ENCODE assay signal across 8 mouse cellular contexts in genomic region chr2:119619002-119619401, GRCm38 (mm10). TPM values are rescaled to one million over a fixed set of nuclear protein-coding genes. Genes with fewer than 3 reads are reported as not detected.
DNase-seq lines count a peak whose midpoint lies in the region; ATAC-seq and TF ChIP-seq lines count a peak whose summit lies in the region.
"Not testable (repeated sequence)": the region's sequence is repeated elsewhere in the genome, so short reads cannot be mapped to it uniquely, and the experiment has no call there.

No protein-coding gene starts in this region.

- not testable (repeated sequence) for ATAC-seq in embryonic facial prominence, embryonic 11.5 days (replicated peaks; ENCODE audit: insufficient number of reproducible peaks, low FRiP score, low TSS enrichment, low read depth); forebrain, embryonic 16.5 days; neural tube, embryonic 13.5 days (ENCODE audit: low read depth)

- TF ChIP-seq RAD21 in CH12.LX (IDR thresholded peaks at IDR 0.05; ENCODE audit: low read depth, low read length) = not testable (repeated sequence)

- in situ Hi-C loops in CH12.LX (cut with MboI; ENCODE audit: low pct_ligation_motif_present, low pct_unique_long_range_greater_than_20kb, low sequenced_read_pairs) = not testable (repeated sequence)

- dilution Hi-C loops in CH12.LX (cut with MboI; ENCODE audit: extremely low pct_ligation_motif_present, extremely low pct_unique_long_range_greater_than_20kb, low sequenced_read_pairs) = not testable (repeated sequence)

- 17% methylated on average over 6 of the region's 6 CpGs for WGBS in embryonic facial prominence, embryonic 11.5 days
- 7% methylated on average over 6 of the region's 6 CpGs for WGBS in forebrain, embryonic 16.5 days
- 22% methylated on average over 6 of the region's 6 CpGs for WGBS in hindbrain, embryonic 10.5 days
- WGBS in kidney, adult 2 months = 8% methylated on average over 6 of the region's 6 CpGs
- 9% methylated on average over 6 of the region's 6 CpGs for WGBS in liver, adult 2 months
- 0% methylated on average over 5 of the region's 6 CpGs for WGBS in macrophage (ENCODE audit: missing documents)
- 12% methylated on average over 6 of the region's 6 CpGs for WGBS in neural tube, embryonic 13.5 days

- not testable (repeated sequence) for DNase-seq in CH12.LX (ENCODE audit: extremely low read depth); embryonic facial prominence, embryonic 11.5 days (ENCODE audit: low spot score); hindbrain, embryonic 10.5 days (ENCODE audit: low spot score); kidney, adult 2 months; liver, adult 2 months (ENCODE audit: extremely low read depth, low read depth, low spot score)

- peak overlapping the region; percentile 64; the same call in 1 of the 2 replicates for H3K27ac ChIP-seq in CH12.LX (ENCODE audit: insufficient read depth, low read depth)
- H3K27ac ChIP-seq in embryonic facial prominence, embryonic 11.5 days (replicated peaks; ENCODE audit: low read depth, low read length) = peak overlapping the region; percentile 56; the same call in 1 of the 2 replicates
- not testable (repeated sequence) for H3K27ac ChIP-seq in forebrain, embryonic 16.5 days (ENCODE audit: low read length); kidney, adult 2 months (ENCODE audit: insufficient read depth, low read depth, low read length); liver, adult 2 months (replicated peaks; ENCODE audit: insufficient read depth, low read depth, low read length); neural tube, embryonic 13.5 days (replicated peaks)
- H3K27ac ChIP-seq in hindbrain, embryonic 10.5 days = peak overlapping the region; percentile 92
- peak overlapping the region; percentile 69 for H3K27ac ChIP-seq in macrophage

- peak overlapping the region; percentile 66 to 86 (median 76) for H3K4me3 ChIP-seq in CH12.LX (replicated peaks in 1 of 3; ENCODE audit: low read depth in 2 of 3, low read length in 2 of 3, poor library complexity in 1 of 3)
- peak overlapping the region; percentile 85 for H3K4me3 ChIP-seq in embryonic facial prominence, embryonic 11.5 days (ENCODE audit: low read depth, low read length)
- H3K4me3 ChIP-seq in forebrain, embryonic 16.5 days (replicated peaks; ENCODE audit: low read length) = peak overlapping the region; percentile 58
- peak overlapping the region; percentile 88 for H3K4me3 ChIP-seq in hindbrain, embryonic 10.5 days
- peak overlapping the region; percentile 80 for H3K4me3 ChIP-seq in kidney, adult 2 months (ENCODE audit: insufficient read depth, low read depth, low read length)
- peak overlapping the region; percentile 63 for H3K4me3 ChIP-seq in liver, adult 2 months (ENCODE audit: insufficient read depth, low read depth, low read length)
- peak overlapping the region; percentile 83 for H3K4me3 ChIP-seq in macrophage (ENCODE audit: inconsistent target)
- peak overlapping the region; percentile 62 for H3K4me3 ChIP-seq in neural tube, embryonic 13.5 days

- TF ChIP-seq POLR2A in CH12.LX (IDR thresholded peaks at IDR 0.05; ENCODE audit: low read depth, low read length); kidney, adult 2 months (IDR thresholded peaks at IDR 0.05; ENCODE audit: low read depth, low read length); liver, adult 2 months (IDR thresholded peaks at IDR 0.05; ENCODE audit: extremely low read depth, insufficient read depth, low read length): not testable (repeated sequence)

- H3K4me2 ChIP-seq in CH12.LX (ENCODE audit: insufficient read depth, low read depth, poor library complexity, severe bottlenecking) = peak overlapping the region; percentile 50
- H3K4me2 ChIP-seq in embryonic facial prominence, embryonic 11.5 days (ENCODE audit: low read depth, low read length) = peak overlapping the region; percentile 45
- peak overlapping the region; percentile 72 for H3K4me2 ChIP-seq in forebrain, embryonic 16.5 days (ENCODE audit: low read length)
- H3K4me2 ChIP-seq in neural tube, embryonic 13.5 days = peak overlapping the region; percentile 83

- not testable (repeated sequence) for TF ChIP-seq EP300 in CH12.LX (IDR thresholded peaks at IDR 0.05; ENCODE audit: low read length)

- TF ChIP-seq CTCF in CH12.LX (conservative IDR thresholded peaks at IDR 0.05 in 1 of 2, IDR thresholded peaks at IDR 0.05 in 1 of 2; ENCODE audit: low read depth in 2 of 2, low read length in 2 of 2); kidney, adult 2 months (conservative IDR thresholded peaks at IDR 0.05; ENCODE audit: insufficient read depth, insufficient read length, low read depth, low read length); liver, adult 2 months (IDR thresholded peaks at IDR 0.05; ENCODE audit: low read depth, low read length): not testable (repeated sequence)

- H3K4me1 ChIP-seq in CH12.LX (ENCODE audit: control insufficient read depth in 1 of 2, insufficient read depth in 2 of 2) = peaks cover 2 to 24% of the 10 kb centered on the region in 2 experiments; a peak in 2 of 4 replicates
- H3K4me1 ChIP-seq in embryonic facial prominence, embryonic 11.5 days (ENCODE audit: control insufficient read depth, insufficient read depth, low read length); liver, adult 2 months (ENCODE audit: control insufficient read depth, insufficient read depth, low read length): not testable (repeated sequence)
- peaks cover 12% of the 10 kb centered on the region for H3K4me1 ChIP-seq in forebrain, embryonic 16.5 days (replicated peaks; ENCODE audit: control insufficient read depth, insufficient read depth, low read length)
- H3K4me1 ChIP-seq in hindbrain, embryonic 10.5 days (replicated peaks) = peaks cover 34% of the 10 kb centered on the region
- H3K4me1 ChIP-seq in kidney, adult 2 months (ENCODE audit: control insufficient read depth, insufficient read depth, low read length) = peaks cover 11% of the 10 kb centered on the region
- H3K4me1 ChIP-seq in neural tube, embryonic 13.5 days (replicated peaks) = peaks cover 33% of the 10 kb centered on the region

- peak overlapping the region; percentile 69 for H3K9ac ChIP-seq in CH12.LX (ENCODE audit: insufficient read depth, low read depth)
- peak overlapping the region; percentile 53 for H3K9ac ChIP-seq in embryonic facial prominence, embryonic 11.5 days (replicated peaks; ENCODE audit: low read length)
- peak overlapping the region; percentile 27 for H3K9ac ChIP-seq in forebrain, embryonic 16.5 days (replicated peaks; ENCODE audit: low read depth, low read length)
- H3K9ac ChIP-seq in liver, adult 2 months (ENCODE audit: low read depth, low read length) = peak overlapping the region; percentile 28; the same call in 1 of the 2 replicates
- H3K9ac ChIP-seq in neural tube, embryonic 13.5 days = peak overlapping the region; percentile 63

- H3K79me2 ChIP-seq in CH12.LX (replicated peaks; ENCODE audit: control insufficient read depth, extremely low read depth, insufficient read depth, poor library complexity, severe bottlenecking) = peaks cover 41% of the 10 kb centered on the region
- H3K79me2 ChIP-seq in liver, adult 2 months (ENCODE audit: control insufficient read depth, insufficient read depth, low read length) = not testable (repeated sequence)
- H3K79me2 ChIP-seq in macrophage (ENCODE audit: inconsistent target) = peaks cover 53% of the 10 kb centered on the region

- not testable (repeated sequence) for H3K9me3 ChIP-seq in CH12.LX (replicated peaks; ENCODE audit: low read length); embryonic facial prominence, embryonic 11.5 days (replicated peaks; ENCODE audit: control insufficient read depth, low read length); forebrain, embryonic 16.5 days (ENCODE audit: control insufficient read depth, low read length); hindbrain, embryonic 10.5 days; neural tube, embryonic 13.5 days

- H3K27me3 ChIP-seq in CH12.LX (replicated peaks); embryonic facial prominence, embryonic 11.5 days (ENCODE audit: control insufficient read depth, insufficient read depth, low read length); forebrain, embryonic 16.5 days (replicated peaks; ENCODE audit: control insufficient read depth, insufficient read depth, low read length); hindbrain, embryonic 10.5 days (ENCODE audit: insufficient read depth, poor library complexity, severe bottlenecking); kidney, adult 2 months (replicated peaks; ENCODE audit: control insufficient read depth, insufficient read depth, low read length); liver, adult 2 months (ENCODE audit: control insufficient read depth, insufficient read depth, low read length); neural tube, embryonic 13.5 days: not testable (repeated sequence)

- peaks cover 2 to 19% of the 10 kb centered on the region in 2 experiments for H3K36me3 ChIP-seq in CH12.LX (replicated peaks in 1 of 2; ENCODE audit: control insufficient read depth in 1 of 2, insufficient read depth in 1 of 2, low read length in 1 of 2)
- not testable (repeated sequence) for H3K36me3 ChIP-seq in embryonic facial prominence, embryonic 11.5 days (replicated peaks; ENCODE audit: control insufficient read depth, insufficient read depth, low read depth, low read length); forebrain, embryonic 16.5 days (ENCODE audit: control insufficient read depth, insufficient read depth); kidney, adult 2 months (ENCODE audit: control insufficient read depth, insufficient read depth, low read length); liver, adult 2 months (ENCODE audit: control insufficient read depth, insufficient read depth, low read length); macrophage (ENCODE audit: inconsistent target); neural tube, embryonic 13.5 days
- H3K36me3 ChIP-seq in hindbrain, embryonic 10.5 days = peaks cover 24% of the 10 kb centered on the region

RNA-seq across cellular contexts. Expression of gene Oip5, which starts 0.7 kb away (rescaled TPM):
- total RNA-seq in CH12.LX (2012; rRNA removed) = 22.0 and 24.5 TPM in 2 replicates
- total RNA-seq in CH12.LX (2014; rRNA removed) = 49.6 and 53.6 TPM in 2 replicates
- 22.3 and 30.1 TPM in 2 replicates for polyA plus RNA-seq in CH12.LX (2012; ENCODE audit: insufficient read length, low read depth)
- polyA plus RNA-seq in embryonic facial prominence, embryonic 11.5 days (2014; fragmentation: Nextera tagmentation; extraction: Ambion mirVana) = 32.1 and 36.0 TPM in 2 replicates
- polyA plus RNA-seq in forebrain, embryonic 16.5 days (2015; fragmentation: Nextera tagmentation; extraction: Ambion mirVana) = 10.3 and 12.0 TPM in 2 replicates
- polyA plus RNA-seq in hindbrain, embryonic 10.5 days (2016; fragmentation: Nextera tagmentation; extraction: Ambion mirVana) = 36.8 and 40.1 TPM in 2 replicates
- polyA plus RNA-seq in kidney, adult 2 months (2012; rRNA removed) = 0.38 and 0.75 TPM in 2 replicates
- total RNA-seq in liver, adult 2 months (2014; rRNA removed) = 0.92 and 0.94 TPM in 2 replicates
- polyA plus RNA-seq in liver, adult 2 months (2012; rRNA removed) = 0.37 and 0.69 TPM in 2 replicates
- total RNA-seq in macrophage (2018; cell fraction: chromatin; rRNA removed) = 1 to 10 TPM in 7 of 26 experiments, under 1 TPM in 7, not detected in 12; 0.46 to 3.0 (median 1.0) TPM
- 1 to 10 TPM in 25 of 26 experiments, under 1 TPM in 1; 0.82 to 2.7 (median 1.5) TPM for total RNA-seq in macrophage (2018; cell fraction: cytosol; rRNA removed)
- total RNA-seq in macrophage (2018; cell fraction: nucleus; rRNA removed) = 1 to 10 TPM in 7 of 26 experiments, under 1 TPM in 16, not detected in 3; 0.28 to 7.0 (median 0.71) TPM
- 0.87 to 6.7 TPM (median 3.3 TPM) in 3 replicates for polyA plus RNA-seq in macrophage (2018)
- polyA plus RNA-seq in neural tube, embryonic 13.5 days (2015; fragmentation: Nextera tagmentation; extraction: Ambion mirVana) = 5.1 and 7.8 TPM in 2 replicates

RNA-seq across cellular contexts. Expression of gene Nusap1, which starts 0.9 kb away (rescaled TPM):
- 25.0 and 29.0 TPM in 2 replicates for total RNA-seq in CH12.LX (2012; rRNA removed)
- 92.7 and 107 TPM in 2 replicates for total RNA-seq in CH12.LX (2014; rRNA removed)
- 39.9 and 41.1 TPM in 2 replicates for polyA plus RNA-seq in CH12.LX (2012; ENCODE audit: insufficient read length, low read depth)
- polyA plus RNA-seq in embryonic facial prominence, embryonic 11.5 days (2014; fragmentation: Nextera tagmentation; extraction: Ambion mirVana) = 104 and 114 TPM in 2 replicates
- polyA plus RNA-seq in forebrain, embryonic 16.5 days (2015; fragmentation: Nextera tagmentation; extraction: Ambion mirVana) = 29.6 and 35.9 TPM in 2 replicates
- polyA plus RNA-seq in hindbrain, embryonic 10.5 days (2016; fragmentation: Nextera tagmentation; extraction: Ambion mirVana) = 72.8 and 93.0 TPM in 2 replicates
- 0.25 and 0.29 TPM in 2 replicates for polyA plus RNA-seq in kidney, adult 2 months (2012; rRNA removed)
- total RNA-seq in liver, adult 2 months (2014; rRNA removed) = 0.46 and 1.4 TPM in 2 replicates
- 0.06 and 0.07 TPM in 2 replicates for polyA plus RNA-seq in liver, adult 2 months (2012; rRNA removed)
- 1 to 10 TPM in 19 of 26 experiments, under 1 TPM in 7; 0.37 to 6.0 (median 1.5) TPM for total RNA-seq in macrophage (2018; cell fraction: chromatin; rRNA removed)
- 1 to 10 TPM in 20 of 26 experiments, under 1 TPM in 6; 0.59 to 4.6 (median 2.0) TPM for total RNA-seq in macrophage (2018; cell fraction: cytosol; rRNA removed)
- total RNA-seq in macrophage (2018; cell fraction: nucleus; rRNA removed) = 1 to 10 TPM in 14 of 26 experiments, under 1 TPM in 12; 0.27 to 5.1 (median 1.3) TPM
- 0.55 to 8.9 TPM (median 3.7 TPM) in 3 replicates for polyA plus RNA-seq in macrophage (2018)
- polyA plus RNA-seq in neural tube, embryonic 13.5 days (2015; fragmentation: Nextera tagmentation; extraction: Ambion mirVana) = 13.4 and 19.5 TPM in 2 replicates

RNA-seq across cellular contexts. Expression of gene Ndufaf1, which starts 43.6 kb away (rescaled TPM):
- total RNA-seq in CH12.LX (2012; rRNA removed) (25.1 and 33.2 TPM in 2 replicates), CH12.LX (2014; rRNA removed) (53.6 and 64.5 TPM in 2 replicates)
- polyA plus RNA-seq in CH12.LX (2012; ENCODE audit: insufficient read length, low read depth) (35.6 and 38.7 TPM in 2 replicates), macrophage (2018) (15.3 to 19.7 TPM (median 16.5 TPM) in 3 replicates)
- polyA plus RNA-seq in embryonic facial prominence, embryonic 11.5 days (2014; fragmentation: Nextera tagmentation; extraction: Ambion mirVana) = 50.8 and 55.3 TPM in 2 replicates
- polyA plus RNA-seq in forebrain, embryonic 16.5 days (2015; fragmentation: Nextera tagmentation; extraction: Ambion mirVana) = 36.7 and 41.1 TPM in 2 replicates
- 39.7 and 43.2 TPM in 2 replicates for polyA plus RNA-seq in hindbrain, embryonic 10.5 days (2016; fragmentation: Nextera tagmentation; extraction: Ambion mirVana)
- 8.1 and 13.1 TPM in 2 replicates for polyA plus RNA-seq in kidney, adult 2 months (2012; rRNA removed)
- total RNA-seq in liver, adult 2 months (2014; rRNA removed) = 28.0 and 36.2 TPM in 2 replicates
- polyA plus RNA-seq in liver, adult 2 months (2012; rRNA removed) = 7.6 and 9.4 TPM in 2 replicates
- 10 to 100 TPM in 10 of 26 experiments, 1 to 10 TPM in 16; 1.8 to 17.6 (median 8.4) TPM for total RNA-seq in macrophage (2018; cell fraction: chromatin; rRNA removed)
- 10 to 100 TPM in 25 of 26 experiments, 1 to 10 TPM in 1; 9.6 to 19.1 (median 15.6) TPM for total RNA-seq in macrophage (2018; cell fraction: cytosol; rRNA removed)
- total RNA-seq in macrophage (2018; cell fraction: nucleus; rRNA removed) = 10 to 100 TPM in 11 of 26 experiments, 1 to 10 TPM in 15; 4.2 to 23.5 (median 9.7) TPM
- polyA plus RNA-seq in neural tube, embryonic 13.5 days (2015; fragmentation: Nextera tagmentation; extraction: Ambion mirVana) = 43.6 and 47.0 TPM in 2 replicates

RNA-seq across cellular contexts. Expression of gene Rtf1, which starts 55.9 kb away (rescaled TPM):
- 9.7 and 12.5 TPM in 2 replicates for total RNA-seq in CH12.LX (2012; rRNA removed)
- total RNA-seq in CH12.LX (2014; rRNA removed) = 10.7 and 11.3 TPM in 2 replicates
- polyA plus RNA-seq in CH12.LX (2012; ENCODE audit: insufficient read length, low read depth) = 46.0 and 50.3 TPM in 2 replicates
- 33.0 and 38.4 TPM in 2 replicates for polyA plus RNA-seq in embryonic facial prominence, embryonic 11.5 days (2014; fragmentation: Nextera tagmentation; extraction: Ambion mirVana)
- 53.3 and 53.9 TPM in 2 replicates for polyA plus RNA-seq in forebrain, embryonic 16.5 days (2015; fragmentation: Nextera tagmentation; extraction: Ambion mirVana)
- 49.3 and 54.3 TPM in 2 replicates for polyA plus RNA-seq in hindbrain, embryonic 10.5 days (2016; fragmentation: Nextera tagmentation; extraction: Ambion mirVana)
- polyA plus RNA-seq in kidney, adult 2 months (2012; rRNA removed) = 7.8 and 10.9 TPM in 2 replicates
- 5.4 and 5.6 TPM in 2 replicates for total RNA-seq in liver, adult 2 months (2014; rRNA removed)
- polyA plus RNA-seq in liver, adult 2 months (2012; rRNA removed) = 4.4 and 5.2 TPM in 2 replicates
- 10 to 100 TPM; 17.3 to 59.2 (median 42.4) TPM for total RNA-seq in macrophage (2018; cell fraction: chromatin; rRNA removed)
- 10 to 100 TPM; 16.8 to 29.5 (median 21.3) TPM for total RNA-seq in macrophage (2018; cell fraction: cytosol; rRNA removed)
- total RNA-seq in macrophage (2018; cell fraction: nucleus; rRNA removed) = 10 to 100 TPM; 14.9 to 44.5 (median 25.0) TPM
- 23.0 to 38.2 TPM (median 23.7 TPM) in 3 replicates for polyA plus RNA-seq in macrophage (2018)
- 54.8 and 67.0 TPM in 2 replicates for polyA plus RNA-seq in neural tube, embryonic 13.5 days (2015; fragmentation: Nextera tagmentation; extraction: Ambion mirVana)
